Mouse (Mus musculus) heart, embryonic 14.5 days (tissue): ENCODE data around the gene Mef2d. TPM values are rescaled to one million over a fixed set of nuclear protein-coding genes. Genes with fewer than 3 reads are reported as not detected.
"Not testable (repeated sequence)": the region's sequence is repeated elsewhere in the genome, so short reads cannot be mapped to it uniquely, and the experiment has no call there.

ENCODE experiments used
- ATAC-seq: fragments of 200-750 bp; cut with Nextera tagmentation; 2 replicates; pipeline ENCODE4 v1.8.0; 2017; ENCODE audit warnings: low read depth, moderate TSS enrichment; ENCODE audit not compliant: insufficient number of reproducible peaks, insufficient read depth, low FRiP score
- H3K27ac ChIP-seq, 2 experiments: fragments of 200-500 bp in 1 of 2; fragments of 300-500 bp in 1 of 2; sonication (generic) in 1 of 2; replicated peaks in 1 of 2; 2 replicates each; pipeline ENCODE4 v1.5.1; 2012 to 2014; ENCODE audit warnings: low read depth in 2 of 2, low read length in 2 of 2, control low read depth in 1 of 2, mild to moderate bottlenecking in 1 of 2, mixed read lengths in 1 of 2; ENCODE audit not compliant: control insufficient read depth in 1 of 2, insufficient read depth in 1 of 2
- H3K27me3 ChIP-seq: fragments of 300-500 bp; sonication (generic); 2 replicates; pipeline ENCODE4 v1.6.1; 2014; ENCODE audit warnings: mild to moderate bottlenecking, low read length, control low read depth; ENCODE audit not compliant: control insufficient read depth, insufficient read depth
- H3K36me3 ChIP-seq: fragments of 300-500 bp; sonication (generic); 2 replicates; pipeline ENCODE4 v1.6.1; 2014; ENCODE audit warnings: mild to moderate bottlenecking, control low read depth, low read length, mixed read lengths; ENCODE audit not compliant: control insufficient read depth, insufficient read depth
- H3K4me1 ChIP-seq, 2 experiments: fragments of 200-500 bp in 1 of 2; fragments of 300-500 bp in 1 of 2; sonication (generic) in 1 of 2; 2 replicates each; pipeline ENCODE4 v1.6.1; 2012 to 2014; ENCODE audit warnings: low read length in 2 of 2, control low read depth in 1 of 2, mixed read lengths in 1 of 2; ENCODE audit not compliant: control insufficient read depth in 2 of 2, insufficient read depth in 2 of 2
- H3K4me2 ChIP-seq: fragments of 300-500 bp; sonication (generic); 2 replicates; pipeline ENCODE4 v1.6.1; 2014; ENCODE audit warnings: mild to moderate bottlenecking, low read length
- H3K4me3 ChIP-seq, 2 experiments: fragments of 200-500 bp in 1 of 2; fragments of 300-500 bp in 1 of 2; sonication (generic) in 1 of 2; 2 replicates each; pipeline ENCODE4 v1.5.1; 2012 to 2014; ENCODE audit warnings: low read length in 2 of 2, mild to moderate bottlenecking in 2 of 2, control low read depth in 1 of 2, low read depth in 1 of 2, moderate library complexity in 1 of 2; ENCODE audit not compliant: control insufficient read depth in 1 of 2, insufficient read depth in 1 of 2
- H3K9ac ChIP-seq: fragments of 300-500 bp; sonication (generic); 2 replicates; pipeline ENCODE4 v1.6.1; 2014; ENCODE audit warnings: mild to moderate bottlenecking, low read length
- H3K9me3 ChIP-seq: fragments of 300-500 bp; sonication (generic); 2 replicates; pipeline ENCODE4 v1.6.1; 2016; ENCODE audit warnings: low read length, control low read depth; ENCODE audit not compliant: control insufficient read depth
- WGBS: fragments of 180-500 bp; shearing (Covaris S2); extraction: QIAGEN DNeasy Blood & Tissue Kit; methylation state at CpG from one replicate; pipeline ENCODE4 v1.1.7; 2014; 5-methylcytosine and 5-hydroxymethylcytosine counted together
- polyA plus RNA-seq: library from polyadenylated mRNA; unstranded; fragments of >200 nt; fragmentation: Nextera tagmentation; extraction: Ambion mirVana; gene quantifications from 2 replicates; pipeline ENCODE4 v1.2.1, GENCODE M21; 2014

Gene Mef2d
- polyA plus RNA-seq, 1 experiment from 2014 or later, result 52.1 TPM

GRCm38 (mm10) chr3:88172440-88172839, 30.3 kb downstream of the Mef2d start:
- peaks cover 79% of the 10 kb centered on the region for H3K36me3 ChIP-seq
- peak overlapping the region in 1 of 2 experiments; percentile 48; a peak in 2 of 4 replicates for H3K27ac ChIP-seq
- H3K9ac ChIP-seq, result no peak overlapping the region

GRCm38 (mm10) chr3:88173375-88173774, 31.2 kb downstream of the Mef2d start:
- H3K36me3 ChIP-seq, result peaks cover 70% of the 10 kb centered on the region
- H3K4me3 ChIP-seq, result no peak overlapping the region
- 42% methylated on average over 3 of the region's 3 CpGs for WGBS
- no peaks in the 10 kb centered on the region for H3K27me3 ChIP-seq
- peak overlapping the region; percentile 48 to 55; a peak in 3 of 4 replicates for H3K27ac ChIP-seq
- ATAC-seq, result no peak
- H3K4me1 ChIP-seq, result peaks cover 7 to 20% of the 10 kb centered on the region in 2 experiments
- H3K9ac ChIP-seq, result no peak overlapping the region
- H3K9me3 ChIP-seq, result no peaks in the 10 kb centered on the region
- H3K4me2 ChIP-seq, result no peak overlapping the region

More at GRCm38 (mm10) chr3:88172440-88172839, 30.3 kb downstream of the Mef2d start:
- Histone ChIP-seq H3K4me3 (no peak overlapping the region), H3K27me3 (no peaks in the 10 kb centered on the region), H3K9me3 (no peaks in the 10 kb centered on the region), H3K4me1 (peaks cover 7 to 20% of the 10 kb centered on the region in 2 experiments), H3K4me2 (no peak overlapping the region)
- 87% methylated on average over 3 of the region's 3 CpGs for WGBS
- ATAC-seq, result no peak

GRCm38 (mm10) chr3:88174894-88175293, 32.7 kb downstream of the Mef2d start:
- no peak overlapping the region for H3K4me2 ChIP-seq
- no peak for ATAC-seq
- no peak overlapping the region for H3K4me3 ChIP-seq
- no peak overlapping the region for H3K9ac ChIP-seq
- peaks cover 7 to 20% of the 10 kb centered on the region in 2 experiments for H3K4me1 ChIP-seq
- H3K27me3 ChIP-seq, result no peaks in the 10 kb centered on the region
- WGBS, result 72% methylated on average over 2 of the region's 2 CpGs
- H3K36me3 ChIP-seq, result peaks cover 54% of the 10 kb centered on the region
- H3K9me3 ChIP-seq, result no peaks in the 10 kb centered on the region
- no peak overlapping the region for H3K27ac ChIP-seq

DNA sequence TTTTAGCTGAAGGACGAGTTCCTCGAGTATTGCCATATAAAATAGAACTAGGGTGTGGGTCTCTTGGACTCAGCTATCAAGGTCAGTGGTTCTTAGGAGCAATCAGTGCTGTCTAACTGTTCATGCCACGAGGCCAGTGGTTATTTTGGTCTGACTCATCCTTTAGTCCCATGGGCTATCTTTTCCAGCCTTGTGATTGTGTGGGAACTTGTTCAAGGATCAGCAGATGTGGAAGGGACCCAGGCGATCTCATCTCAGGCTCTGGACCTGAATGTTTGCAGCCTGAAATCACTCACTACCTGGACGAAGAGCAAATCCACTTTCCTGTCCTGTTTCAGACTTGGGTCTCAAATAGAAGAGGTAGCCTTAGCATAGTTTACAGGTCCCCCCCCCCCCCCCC, 34.9 kb downstream of the Mef2d start:
- 48% methylated on average over 5 of the region's 5 CpGs for WGBS
- Histone ChIP-seq H3K36me3 (peaks cover 32% of the 10 kb centered on the region), H3K4me2 (peak overlapping the region; percentile 68), H3K4me3 (peak overlapping the region; percentile 54 to 63), H3K27ac (peak overlapping the region; percentile 96), H3K9me3 (no peaks in the 10 kb centered on the region), H3K4me1 (peaks cover 7 to 18% of the 10 kb centered on the region in 2 experiments), H3K9ac (peak overlapping the region; percentile 78), H3K27me3 (peaks cover 3% of the 10 kb centered on the region; the same call in 1 of the 2 replicates)
- no peak for ATAC-seq

DNA sequence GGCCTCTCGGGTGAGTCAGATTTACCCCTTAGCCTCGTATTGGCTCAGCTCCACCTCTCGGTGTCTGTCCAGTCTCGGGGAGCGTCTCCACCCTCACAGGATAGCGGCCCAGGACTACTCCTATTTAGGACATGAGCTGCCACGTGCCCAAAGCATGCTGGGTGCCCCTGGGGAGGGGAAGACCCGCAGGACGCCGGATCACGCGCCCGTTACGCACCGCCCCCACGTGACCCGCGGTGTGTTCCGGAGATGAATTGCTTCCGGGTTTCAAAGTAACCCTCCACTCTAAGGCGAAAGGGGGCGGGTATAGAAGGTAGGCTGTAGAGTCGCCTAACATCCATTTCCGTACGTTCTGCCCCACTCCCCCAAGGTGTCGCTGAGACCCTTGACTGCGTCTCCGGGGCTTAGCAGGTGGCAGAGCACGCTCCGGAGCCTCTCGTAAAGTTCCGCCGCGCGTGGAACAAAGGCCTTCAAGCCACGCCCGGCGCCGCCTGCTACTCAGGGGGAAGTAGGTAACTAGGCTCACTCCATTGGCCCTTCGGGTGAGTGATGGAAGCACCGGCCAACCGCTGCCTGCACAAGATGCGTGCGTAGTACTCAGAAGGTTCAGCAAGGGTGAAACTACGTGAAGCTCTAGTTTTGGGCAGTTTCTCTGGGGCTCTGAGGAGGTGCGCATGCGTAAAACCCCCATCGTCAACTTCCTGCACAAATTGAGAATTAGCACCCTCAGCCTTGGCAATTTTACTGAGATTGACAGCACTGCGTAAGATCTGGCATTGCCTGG, 35.6 kb downstream of the Mef2d start:
- Histone ChIP-seq H3K9me3 (no peaks in the 10 kb centered on the region), H3K4me1 (peaks cover 3 to 11% of the 10 kb centered on the region in 2 experiments; a peak in 3 of 4 replicates), H3K27me3 (peaks cover 7% of the 10 kb centered on the region; the same call in 1 of the 2 replicates), H3K4me2 (peak overlapping the region; percentile 68), H3K4me3 (peak overlapping the region; percentile 54 to 63), H3K27ac (peak overlapping the region; percentile 96), H3K36me3 (peaks cover 27% of the 10 kb centered on the region), H3K9ac (peak overlapping the region; percentile 78)
- ATAC-seq, result peak; percentile 96
- WGBS, result under 1% methylated on average over 49 of the region's 49 CpGs

GRCm38 (mm10) chr3:88178346-88178733, 36.2 kb downstream of the Mef2d start:
- WGBS, result 34% methylated on average over 11 of the region's 11 CpGs
- not testable (repeated sequence) for H3K9me3 ChIP-seq, H3K27me3 ChIP-seq, ATAC-seq, H3K4me1 ChIP-seq
- peaks cover 22% of the 10 kb centered on the region for H3K36me3 ChIP-seq
- peak overlapping the region; percentile 78 for H3K9ac ChIP-seq
- H3K27ac ChIP-seq, result peak overlapping the region; percentile 96
- peak overlapping the region; percentile 54 to 63 for H3K4me3 ChIP-seq
- H3K4me2 ChIP-seq, result peak overlapping the region; percentile 68

GRCm38 (mm10) chr3:88178986-88179385, 36.8 kb downstream of the Mef2d start:
- no peak overlapping the region for H3K9ac ChIP-seq
- WGBS, result 80% methylated on average over 4 of the region's 4 CpGs
- H3K4me2 ChIP-seq, result no peak overlapping the region
- H3K36me3 ChIP-seq, result peaks cover 15% of the 10 kb centered on the region
- no peak overlapping the region for H3K27ac ChIP-seq
- H3K4me1 ChIP-seq, result peaks cover 3% of the 10 kb centered on the region in 2 experiments; a peak in 3 of 4 replicates
- no peak overlapping the region for H3K4me3 ChIP-seq
- no peak for ATAC-seq
- H3K27me3 ChIP-seq, result peaks cover 7% of the 10 kb centered on the region; the same call in 1 of the 2 replicates
- H3K9me3 ChIP-seq, result no peaks in the 10 kb centered on the region
